Mouse (Mus musculus) intestine, postnatal 0 days (tissue): Measurements from ENCODE around the gene Mapk6. TPM values are rescaled to one million over a fixed set of nuclear protein-coding genes. Genes with fewer than 3 reads are reported as not detected.

Experiments
- ATAC-seq: fragments of 200-750 bp; cut with Nextera tagmentation; 2 replicates; pipeline ENCODE4 v1.8.0; 2017; ENCODE audit warnings: mild to moderate bottlenecking, moderate TSS enrichment, moderate library complexity
- H3K27ac ChIP-seq: fragments of 300-500 bp; sonication (generic); 2 replicates; pipeline ENCODE4 v1.5.1; 2014; ENCODE audit warnings: mild to moderate bottlenecking, low read depth, low read length, moderate library complexity
- H3K27me3 ChIP-seq: fragments of 300-500 bp; sonication (generic); replicated peaks from 2 replicates; pipeline ENCODE4 v1.6.1; 2014; ENCODE audit warnings: low read length, mixed read lengths; ENCODE audit not compliant: control insufficient read depth, insufficient read depth
- H3K36me3 ChIP-seq: fragments of 300-500 bp; sonication (generic); 2 replicates; pipeline ENCODE4 v1.6.1; 2014; ENCODE audit warnings: mild to moderate bottlenecking, moderate library complexity; ENCODE audit not compliant: control insufficient read depth, insufficient read depth
- H3K4me1 ChIP-seq: fragments of 300-500 bp; sonication (generic); replicated peaks from 2 replicates; pipeline ENCODE4 v1.6.1; 2014; ENCODE audit warnings: antibody characterized with exemption, low read length, mixed read lengths; ENCODE audit not compliant: control insufficient read depth, insufficient read depth
- H3K4me2 ChIP-seq: fragments of 300-500 bp; sonication (generic); replicated peaks from 2 replicates; pipeline ENCODE4 v1.6.1; 2014; ENCODE audit warnings: low read depth, mild to moderate bottlenecking, moderate library complexity
- H3K4me3 ChIP-seq: fragments of 300-500 bp; sonication (generic); 2 replicates; pipeline ENCODE4 v1.5.1; 2014; ENCODE audit warnings: low read depth, low read length
- H3K9ac ChIP-seq: fragments of 300-500 bp; sonication (generic); 2 replicates; pipeline ENCODE4 v1.6.1; 2014; ENCODE audit warnings: mild to moderate bottlenecking, low read depth, low read length
- H3K9me3 ChIP-seq: fragments of 300-500 bp; sonication (generic); 2 replicates; pipeline ENCODE4 v1.6.1; 2016; ENCODE audit warnings: mixed run types; ENCODE audit not compliant: control insufficient read depth
- CTCF ChIP-seq: sonication (generic); IDR thresholded peaks from 2 replicates; pipeline ENCODE4 v1.5.1; 2016; ENCODE audit warnings: low read depth, mild to moderate bottlenecking, control low read depth, antibody characterized with exemption, moderate library complexity
- WGBS: fragments of 180-500 bp; shearing (Covaris S2); extraction: QIAGEN DNeasy Blood & Tissue Kit; methylation state at CpG from one replicate; pipeline ENCODE4 v1.1.7; 2014; 5-methylcytosine and 5-hydroxymethylcytosine counted together
- polyA plus RNA-seq: library from polyadenylated mRNA; unstranded; fragments of >200 nt; fragmentation: Nextera tagmentation; extraction: Ambion mirVana; gene quantifications from 2 replicates; pipeline ENCODE4 v1.2.1, GENCODE M21; 2015

Mapk6 gene
- polyA plus RNA-seq, 1 experiment from 2014 or later, result 36.6 TPM

DNA sequence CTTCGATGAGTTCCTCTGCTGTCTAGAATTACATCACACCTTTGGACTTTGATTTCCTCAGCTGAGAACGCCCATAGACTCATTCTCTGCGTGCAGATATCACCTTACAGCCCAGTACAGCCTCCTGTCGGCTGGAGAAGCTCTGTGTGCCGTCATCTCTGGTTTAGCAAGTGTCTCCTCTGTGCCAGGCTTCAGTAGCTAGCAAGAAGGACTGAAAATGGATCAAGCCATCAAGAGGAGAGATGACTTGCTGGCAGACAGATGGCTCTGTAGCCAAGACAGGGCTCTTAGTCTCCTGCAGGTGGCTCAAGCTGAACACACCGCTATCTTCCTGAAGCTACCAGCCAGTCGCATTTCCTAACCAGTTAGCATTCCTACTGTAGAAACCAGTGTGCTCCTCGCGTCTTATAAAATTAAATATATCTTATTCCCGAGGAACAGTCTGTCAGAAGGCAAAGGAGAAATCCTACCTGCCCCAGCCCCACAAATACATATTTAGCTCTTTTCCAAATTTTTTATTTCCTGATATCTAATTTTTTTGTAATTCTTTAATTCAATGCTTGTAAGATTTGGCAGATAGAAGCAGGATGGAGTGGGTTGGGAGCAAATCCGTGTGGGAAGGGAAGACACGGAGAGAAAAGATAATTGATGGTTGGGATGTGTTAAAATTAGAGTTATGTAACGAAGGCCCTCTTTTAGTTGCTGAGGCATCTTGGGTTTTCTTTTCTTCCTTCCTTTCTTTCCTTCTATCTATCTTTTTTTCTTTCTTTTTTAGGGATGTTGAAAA lies 87.5 kb downstream of the Mapk6 start:
- H3K4me2 ChIP-seq, result no peak overlapping the region; the same call in 1 of the 2 replicates
- no peaks in the 10 kb centered on the region for H3K27me3 ChIP-seq
- peak; percentile 61 for TF ChIP-seq CTCF
- no peak overlapping the region for H3K9ac ChIP-seq
- no peak overlapping the region for H3K27ac ChIP-seq
- H3K4me1 ChIP-seq, result no peaks in the 10 kb centered on the region
- ATAC-seq, result peak; percentile 80
- H3K9me3 ChIP-seq, result no peaks in the 10 kb centered on the region
- no peak overlapping the region for H3K4me3 ChIP-seq
- H3K36me3 ChIP-seq, result no peaks in the 10 kb centered on the region
- WGBS, result 58% methylated on average over 13 of the region's 13 CpGs

DNA sequence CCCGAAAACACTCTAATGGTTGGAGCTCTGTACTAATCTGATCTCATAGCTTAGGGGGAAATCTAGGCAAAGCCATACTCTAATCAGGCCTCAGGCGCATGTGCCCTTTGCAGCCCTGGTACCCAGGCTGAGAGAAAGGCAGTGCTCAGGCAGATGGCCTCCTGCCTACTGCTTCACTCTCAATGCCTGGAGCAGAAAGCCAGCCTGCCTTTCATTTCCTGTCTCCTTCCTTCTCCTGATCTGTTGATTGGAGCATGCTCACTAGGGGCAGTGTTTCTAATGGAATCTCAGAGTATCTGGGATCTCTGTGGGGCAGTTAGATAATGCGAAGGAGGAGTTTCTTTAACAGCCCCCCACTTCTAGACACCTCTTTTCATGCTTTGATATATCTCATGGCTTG lies 90.4 kb downstream of the Mapk6 start:
- H3K36me3 ChIP-seq, result no peaks in the 10 kb centered on the region
- H3K9me3 ChIP-seq, result no peaks in the 10 kb centered on the region
- ATAC-seq, result no peak
- peak; percentile 43; the same call in 1 of the 2 replicates for TF ChIP-seq CTCF
- H3K27ac ChIP-seq, result no peak overlapping the region
- no peaks in the 10 kb centered on the region for H3K27me3 ChIP-seq
- H3K4me1 ChIP-seq, result peaks cover 5% of the 10 kb centered on the region; the same call in 1 of the 2 replicates
- no peak overlapping the region for H3K9ac ChIP-seq
- 84% methylated on average over 3 of the region's 3 CpGs for WGBS
- no peak overlapping the region for H3K4me3 ChIP-seq
- H3K4me2 ChIP-seq, result no peak overlapping the region

Other genes with a start within 250 kb of the Mapk6 start
- gene Myo5c, start 178.0 kb downstream of the Mapk6 start, polyA plus RNA-seq, result 1.5 and 1.9 TPM in 2 replicates
- gene Gnb5, start 103.7 kb downstream of the Mapk6 start, polyA plus RNA-seq, result 11.2 and 11.3 TPM in 2 replicates
- gene Bcl2l10, start 62.2 kb downstream of the Mapk6 start, polyA plus RNA-seq, result not detected in 2 replicates
- gene Leo1, start 31.5 kb upstream of the Mapk6 start, polyA plus RNA-seq, result 14.7 and 16.3 TPM in 2 replicates
- gene Tmod3, start 149.7 kb upstream of the Mapk6 start, polyA plus RNA-seq, result 65.5 and 70.2 TPM in 2 replicates
- gene Tmod2, start 201.3 kb upstream of the Mapk6 start, polyA plus RNA-seq, result 10.0 and 10.9 TPM in 2 replicates
- 15.5 and 16.7 TPM in 2 replicates for gene Lysmd2, start 215.7 kb upstream of the Mapk6 start, polyA plus RNA-seq